Mouse (Mus musculus) G1E (cell line): Measurements from ENCODE around the gene Pla2g6. TPM values are rescaled to one million over a fixed set of nuclear protein-coding genes. Genes with fewer than 3 reads are reported as not detected.

Experiments
- ATAC-seq: 2 replicates; pipeline ENCODE4 v1.8.0; 2016; ENCODE audit warnings: mild to moderate bottlenecking; ENCODE audit not compliant: insufficient number of reproducible peaks, poor library complexity, low FRiP score, severe bottlenecking; ENCODE audit errors: extremely low read depth
- DNase-seq: peaks from one replicate; pipeline ENCODE4 v3.0.0; 2012; ENCODE audit warnings: low spot score
- H3K27me3 ChIP-seq: 2 replicates; pipeline ENCODE4 v1.6.1; 2012; ENCODE audit warnings: mild to moderate bottlenecking, low read length, inconsistent platforms; ENCODE audit not compliant: insufficient read depth
- H3K36me3 ChIP-seq: replicated peaks from 2 replicates; pipeline ENCODE3; 2012; ENCODE audit warnings: mild to moderate bottlenecking, inconsistent platforms
- H3K4me1 ChIP-seq: 2 replicates; pipeline ENCODE4 v1.6.1; 2012; ENCODE audit warnings: low read depth, low read length, inconsistent platforms, mixed read lengths; ENCODE audit not compliant: insufficient read depth
- H3K4me3 ChIP-seq: 2 replicates; pipeline ENCODE4 v1.5.1; 2012; ENCODE audit warnings: low read depth, mild to moderate bottlenecking, inconsistent platforms, low read length, moderate library complexity, mixed read lengths
- H3K9me3 ChIP-seq: replicated peaks from 2 replicates; pipeline ENCODE4 v1.6.1; 2012; ENCODE audit warnings: inconsistent platforms
- CTCF ChIP-seq: IDR thresholded peaks from 2 replicates; pipeline ENCODE4 v1.5.1; 2012; ENCODE audit warnings: low read depth, low read length, inconsistent platforms, mixed read lengths
- GATA1 ChIP-seq: IDR thresholded peaks from 2 replicates; pipeline ENCODE4 v1.6.1; 2012; ENCODE audit warnings: borderline replicate concordance, low read length, inconsistent platforms, mixed read lengths
- GATA2 ChIP-seq: IDR thresholded peaks from 2 replicates; pipeline ENCODE4 v1.6.1; 2012; ENCODE audit warnings: low read depth, low read length, inconsistent platforms, borderline replicate concordance
- POLR2AphosphoS5 ChIP-seq: IDR thresholded peaks from 2 replicates; pipeline ENCODE4 v1.6.1; 2012; ENCODE audit warnings: low read depth, low read length, inconsistent platforms; ENCODE audit not compliant: insufficient replicate concordance
- TAL1 ChIP-seq: conservative IDR thresholded peaks from 2 replicates; pipeline ENCODE4 v1.6.1; 2012; ENCODE audit warnings: low read depth, low read length, inconsistent platforms, mixed read lengths
- polyA plus RNA-seq: library from polyadenylated mRNA; stranded (reverse); fragments of >175 nt; gene quantifications from 2 replicates; pipeline ENCODE4 v1.2.3, GENCODE M21; 2012
- total RNA-seq, 2 experiments: library from RNA; stranded (forward) in 1 of 2; stranded (reverse) in 1 of 2; fragments of 200-1000 nt in 1 of 2; fragments of >200 nt in 1 of 2; fragmentation: Nextera tagmentation in 1 of 2; gene quantifications; 2 replicates each; pipeline ENCODE4 v1.2.3; 2014 to 2017

Pla2g6 gene
- total and polyA plus RNA-seq, 3 experiments, result 6.5 to 26.4 (median 24.5) TPM

DNA sequence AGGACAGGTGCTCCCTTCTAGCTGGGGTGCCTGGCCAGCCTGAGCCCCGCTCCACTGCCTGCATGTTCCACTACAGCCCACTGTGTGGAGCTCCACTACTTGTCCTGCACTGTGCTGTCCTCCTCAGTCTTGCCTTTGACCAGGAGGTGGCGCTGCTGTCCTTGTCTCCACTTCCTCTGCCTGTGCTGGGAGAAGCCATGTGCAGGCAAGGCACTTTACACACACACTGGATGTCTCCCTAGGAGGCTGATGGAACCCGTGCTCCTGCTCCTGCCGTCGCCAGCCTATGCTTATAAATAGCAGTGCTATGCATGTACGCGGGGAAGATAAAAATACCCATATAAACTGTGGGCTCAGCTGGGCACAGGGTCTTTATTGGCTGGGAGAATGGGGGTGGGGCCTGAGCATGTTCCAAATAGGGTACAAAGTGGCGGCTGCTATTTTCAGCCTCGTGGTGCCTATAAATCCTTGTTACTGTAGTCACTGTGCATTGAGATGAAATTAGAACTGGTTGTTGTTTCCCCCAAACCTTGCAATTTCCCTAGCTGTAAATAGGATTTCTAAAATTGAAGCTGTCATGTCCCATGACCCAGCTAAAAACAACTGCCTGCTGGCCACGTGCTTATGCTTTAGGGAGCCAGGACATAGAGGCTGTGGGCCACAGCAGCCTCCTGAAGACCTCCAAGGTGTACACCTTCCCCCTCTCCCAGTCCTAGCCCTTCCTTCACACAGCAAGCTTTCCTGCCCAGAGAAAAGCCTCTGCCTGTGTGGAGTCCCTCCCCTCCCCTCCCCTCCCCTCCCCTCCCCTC is 84.8 kb downstream of the Pla2g6 start:
- Histone ChIP-seq H3K27me3 (no peaks in the 10 kb centered on the region), H3K9me3 (0 out of 2 replicates have a peak, but pooled peaks cover 2% of the 10 kb centered on the region), H3K4me3 (no peak overlapping the region), H3K36me3 (peaks cover 96% of the 10 kb centered on the region), H3K4me1 (peaks cover 16% of the 10 kb centered on the region)
- DNase-seq, result peak; percentile 78
- TF ChIP-seq POLR2AphosphoS5 (no peak), GATA1 (no peak), TAL1 (no peak), CTCF (peak; percentile 94), GATA2 (no peak)
- ATAC-seq, result peak; percentile 84

DNA sequence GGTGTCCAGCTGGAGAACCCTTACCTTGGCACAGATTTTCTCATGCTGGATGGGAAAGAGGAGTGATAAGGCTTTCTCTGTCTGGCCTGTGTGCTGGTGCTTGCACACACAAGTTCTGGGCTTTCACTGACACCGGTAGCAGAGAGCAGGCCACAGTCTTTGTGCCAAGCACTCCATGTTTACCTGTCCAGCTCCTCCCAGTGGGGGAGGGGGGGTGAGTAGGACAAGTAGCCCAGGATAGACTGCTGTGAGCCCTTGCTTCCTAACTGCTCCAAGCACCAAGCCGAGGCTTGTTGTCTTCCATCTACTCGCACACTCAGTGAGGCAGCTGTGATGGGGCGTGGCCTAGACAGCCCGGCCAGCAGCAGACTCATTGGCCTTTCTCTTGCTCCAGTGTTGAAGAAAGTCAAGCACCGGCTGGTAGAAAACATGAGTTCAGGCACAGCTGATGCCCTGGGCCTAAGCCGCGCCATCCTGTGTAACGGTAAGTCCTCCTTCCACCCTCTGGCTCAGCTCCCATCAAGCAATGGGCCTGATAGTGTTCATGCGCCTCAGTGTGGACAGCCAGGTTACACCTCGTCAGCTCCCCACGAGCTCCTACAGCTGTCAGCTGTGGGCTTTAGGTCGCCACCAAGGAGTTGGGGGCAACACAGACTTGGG is 85.5 kb downstream of the Pla2g6 start:
- ATAC-seq, result no peak
- H3K27me3 ChIP-seq, result no peaks in the 10 kb centered on the region
- peaks cover 16% of the 10 kb centered on the region for H3K4me1 ChIP-seq

DNA sequence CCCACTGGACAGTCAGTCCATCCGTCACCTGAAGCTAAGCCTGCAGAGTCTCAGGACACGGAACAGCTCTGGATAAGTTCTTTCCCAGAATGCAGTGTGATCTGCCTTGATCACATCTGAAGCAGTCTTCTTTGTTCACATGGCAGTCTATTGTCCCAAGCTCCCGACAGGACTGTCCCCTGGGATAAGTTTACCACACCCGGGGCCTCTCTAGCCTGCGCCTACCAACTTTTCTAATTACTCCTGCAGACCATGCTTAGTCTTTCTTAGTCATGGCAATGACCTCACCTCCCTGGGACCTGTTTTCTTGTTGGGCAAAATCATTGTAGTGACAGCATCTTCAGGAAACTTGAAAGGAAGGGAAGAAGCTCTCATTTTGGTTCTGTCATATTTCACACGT is 90.2 kb downstream of the Pla2g6 start:
- ATAC-seq (no peak), DNase-seq (no peak)
- Histone ChIP-seq H3K4me3 (no peak overlapping the region), H3K36me3 (peaks cover 95% of the 10 kb centered on the region), H3K27me3 (no peaks in the 10 kb centered on the region), H3K9me3 (0 out of 2 replicates have a peak, but pooled peaks cover 2% of the 10 kb centered on the region), H3K4me1 (peaks cover 6% of the 10 kb centered on the region)
- TF ChIP-seq POLR2AphosphoS5 (no peak), CTCF (no peak), TAL1 (no peak), GATA2 (no peak), GATA1 (no peak)

More for the DNA sequence above, 85.5 kb downstream of the Pla2g6 start:
- H3K36me3 ChIP-seq, result peaks cover 96% of the 10 kb centered on the region
- H3K4me3 ChIP-seq, result no peak overlapping the region
- TF ChIP-seq GATA2 (no peak), GATA1 (no peak), POLR2AphosphoS5 (no peak), TAL1 (no peak), CTCF (no peak)
- H3K9me3 ChIP-seq, result 0 out of 2 replicates have a peak, but pooled peaks cover 2% of the 10 kb centered on the region
- DNase-seq, result no peak

Other genes with a start within 250 kb of the Pla2g6 start
- 10.4 and 11.5 TPM in 2 replicates for gene Micall1, start 219.5 kb downstream of the Pla2g6 start, total RNA-seq (2014; fragmentation: Nextera tagmentation)
- gene Micall1, start 219.5 kb downstream of the Pla2g6 start, total RNA-seq (2017), result 3.7 and 4.5 TPM in 2 replicates
- gene Micall1, start 219.5 kb downstream of the Pla2g6 start, polyA plus RNA-seq, result 19.9 and 20.5 TPM in 2 replicates
- gene Polr2f, start 187.4 kb downstream of the Pla2g6 start, total RNA-seq (2014; fragmentation: Nextera tagmentation), result 143 and 147 TPM in 2 replicates
- gene Polr2f, start 187.4 kb downstream of the Pla2g6 start, total RNA-seq (2017), result 97.0 and 109 TPM in 2 replicates
- 210 and 266 TPM in 2 replicates for gene Polr2f, start 187.4 kb downstream of the Pla2g6 start, polyA plus RNA-seq
- gene 1700088E04Rik, start 187.1 kb downstream of the Pla2g6 start, total RNA-seq (2014; fragmentation: Nextera tagmentation), result 1.4 and 2.8 TPM in 2 replicates
- gene 1700088E04Rik, start 187.1 kb downstream of the Pla2g6 start, total RNA-seq (2017), result 1.6 and 2.2 TPM in 2 replicates
- 0.46 and 0.50 TPM in 2 replicates for gene 1700088E04Rik, start 187.1 kb downstream of the Pla2g6 start, polyA plus RNA-seq
- gene Sox10, start 163.2 kb downstream of the Pla2g6 start, total RNA-seq (2014; fragmentation: Nextera tagmentation), result not detected in 2 replicates
- 0.11 TPM in 1 of 2 replicates, not detected in the other for gene Sox10, start 163.2 kb downstream of the Pla2g6 start, total RNA-seq (2017)
- gene Sox10, start 163.2 kb downstream of the Pla2g6 start, polyA plus RNA-seq, result not detected in 2 replicates
- gene Pick1, start 99.2 kb downstream of the Pla2g6 start, total RNA-seq (2014; fragmentation: Nextera tagmentation), result 10.0 and 10.2 TPM in 2 replicates
- gene Pick1, start 99.2 kb downstream of the Pla2g6 start, total RNA-seq (2017), result 14.2 and 14.6 TPM in 2 replicates
- 19.7 and 21.0 TPM in 2 replicates for gene Pick1, start 99.2 kb downstream of the Pla2g6 start, polyA plus RNA-seq
- not detected in 2 replicates for gene Gm49486, start 99.0 kb downstream of the Pla2g6 start, total RNA-seq (2014; fragmentation: Nextera tagmentation)
- gene Gm49486, start 99.0 kb downstream of the Pla2g6 start, total RNA-seq (2017), result 0.11 and 0.29 TPM in 2 replicates
- gene Gm49486, start 99.0 kb downstream of the Pla2g6 start, polyA plus RNA-seq, result 0.03 TPM in 1 of 2 replicates, not detected in the other
- not detected in 2 replicates for gene Slc16a8, start 73.6 kb downstream of the Pla2g6 start, total RNA-seq (2014; fragmentation: Nextera tagmentation)
- gene Slc16a8, start 73.6 kb downstream of the Pla2g6 start, total RNA-seq (2017), result not detected in 2 replicates
- gene Slc16a8, start 73.6 kb downstream of the Pla2g6 start, polyA plus RNA-seq, result not detected in 2 replicates
- not detected in 2 replicates for gene Baiap2l2, start 42.9 kb downstream of the Pla2g6 start, total RNA-seq (2014; fragmentation: Nextera tagmentation)
- gene Baiap2l2, start 42.9 kb downstream of the Pla2g6 start, total RNA-seq (2017), result 0.06 TPM in 1 of 2 replicates, not detected in the other
- not detected in 2 replicates for gene Baiap2l2, start 42.9 kb downstream of the Pla2g6 start, polyA plus RNA-seq
- gene Maff, start 18.2 kb upstream of the Pla2g6 start, total RNA-seq (2014; fragmentation: Nextera tagmentation), result 10.1 and 10.2 TPM in 2 replicates
- gene Maff, start 18.2 kb upstream of the Pla2g6 start, total RNA-seq (2017), result 11.7 and 14.8 TPM in 2 replicates
- gene Maff, start 18.2 kb upstream of the Pla2g6 start, polyA plus RNA-seq, result 8.4 and 8.6 TPM in 2 replicates
- gene Tmem184b, start 75.2 kb upstream of the Pla2g6 start, total RNA-seq (2014; fragmentation: Nextera tagmentation), result 11.3 and 13.3 TPM in 2 replicates
- 1.9 and 2.3 TPM in 2 replicates for gene Tmem184b, start 75.2 kb upstream of the Pla2g6 start, total RNA-seq (2017)
- 12.9 and 13.8 TPM in 2 replicates for gene Tmem184b, start 75.2 kb upstream of the Pla2g6 start, polyA plus RNA-seq
- gene Csnk1e, start 127.2 kb upstream of the Pla2g6 start, total RNA-seq (2014; fragmentation: Nextera tagmentation), result not detected in 2 replicates
- gene Csnk1e, start 127.2 kb upstream of the Pla2g6 start, total RNA-seq (2017), result 0.35 and 0.44 TPM in 2 replicates
- gene Csnk1e, start 127.2 kb upstream of the Pla2g6 start, polyA plus RNA-seq, result not detected in 2 replicates
- gene Kcnj4, start 176.9 kb upstream of the Pla2g6 start, total RNA-seq (2014; fragmentation: Nextera tagmentation), result not detected in 2 replicates
- 0.05 TPM in 1 of 2 replicates, not detected in the other for gene Kcnj4, start 176.9 kb upstream of the Pla2g6 start, total RNA-seq (2017)
- not detected in 2 replicates for gene Kcnj4, start 176.9 kb upstream of the Pla2g6 start, polyA plus RNA-seq
- not detected in 2 replicates for gene Kdelr3, start 188.0 kb upstream of the Pla2g6 start, total RNA-seq (2014; fragmentation: Nextera tagmentation)
- gene Kdelr3, start 188.0 kb upstream of the Pla2g6 start, total RNA-seq (2017), result 0.05 TPM in 1 of 2 replicates, not detected in the other
- not detected in 2 replicates for gene Kdelr3, start 188.0 kb upstream of the Pla2g6 start, polyA plus RNA-seq
- 238 and 294 TPM in 2 replicates for gene Ddx17, start 218.4 kb upstream of the Pla2g6 start, total RNA-seq (2014; fragmentation: Nextera tagmentation)
- 191 and 220 TPM in 2 replicates for gene Ddx17, start 218.4 kb upstream of the Pla2g6 start, total RNA-seq (2017)
- 54.2 and 61.0 TPM in 2 replicates for gene Ddx17, start 218.4 kb upstream of the Pla2g6 start, polyA plus RNA-seq